Mouse (Mus musculus) cerebellum, adult 2 months (tissue): Measurements from ENCODE around the gene Abtb1.

ENCODE experiments used
- CTCF ChIP-seq: fragments of 200-500 bp; IDR thresholded peaks from 2 replicates; pipeline ENCODE4 v1.5.1; 2011; ENCODE audit warnings: low read depth, mild to moderate bottlenecking, control low read depth, low read length, moderate library complexity, borderline replicate concordance; ENCODE audit not compliant: insufficient read depth
- POLR2A ChIP-seq: fragments of 200-500 bp; IDR thresholded peaks from 2 replicates; pipeline ENCODE4 v1.6.1; 2011; ENCODE audit warnings: low read length, control low read depth, borderline replicate concordance; ENCODE audit not compliant: insufficient read depth

GRCm38 (mm10) chr6:88793243-88793642 lies 48.5 kb downstream of the Abtb1 start:
- no peak for TF ChIP-seq POLR2A
- TF ChIP-seq CTCF, result no peak
